Mouse (Mus musculus) cerebellum, postnatal 4 days (tissue): ENCODE data around the gene Ache.
A peak's percentile ranks its signal among the peaks of the same experiment; 100 is the strongest.

Experiments used
- DNase-seq, 2 experiments: peaks; one replicate each; pipeline ENCODE4 v3.0.0; 2022; ENCODE audit warnings: low spot score in 2 of 2, mixed read lengths in 1 of 2

Ache gene

GRCm38 (mm10) chr5:137295296-137295695 lies 8.0 kb downstream of the Ache start:
- no peak for DNase-seq

- no peak for DNase-seq
These were observed 8.4 kb downstream of the Ache start for GRCm38 (mm10) chr5:137295712-137296111.

DNA sequence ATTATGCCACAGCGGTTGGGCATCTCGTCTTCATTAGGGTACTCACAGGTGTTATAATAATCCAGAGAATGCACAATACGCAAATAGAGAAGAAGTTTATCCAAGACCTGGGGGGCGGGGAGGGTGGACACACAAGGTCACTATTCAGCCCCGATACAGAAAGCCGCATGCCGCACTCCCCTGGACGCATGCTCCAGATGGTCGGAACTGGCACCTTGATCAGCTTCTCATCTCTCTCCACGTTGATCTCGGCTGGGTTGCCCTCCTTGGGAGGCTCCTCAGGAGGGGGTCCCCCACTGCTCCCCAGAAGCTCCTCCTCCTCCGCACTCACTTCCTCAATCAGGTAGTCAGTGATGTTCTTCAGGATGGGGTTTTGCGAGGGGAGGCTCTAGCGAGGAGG lies 9.8 kb downstream of the Ache start:
- no peak for DNase-seq

GRCm38 (mm10) chr5:137299240-137299639 lies 11.9 kb downstream of the Ache start:
- DNase-seq = no peak

- no peak for DNase-seq
These were observed 13.9 kb downstream of the Ache start for GRCm38 (mm10) chr5:137301253-137301652.

DNA sequence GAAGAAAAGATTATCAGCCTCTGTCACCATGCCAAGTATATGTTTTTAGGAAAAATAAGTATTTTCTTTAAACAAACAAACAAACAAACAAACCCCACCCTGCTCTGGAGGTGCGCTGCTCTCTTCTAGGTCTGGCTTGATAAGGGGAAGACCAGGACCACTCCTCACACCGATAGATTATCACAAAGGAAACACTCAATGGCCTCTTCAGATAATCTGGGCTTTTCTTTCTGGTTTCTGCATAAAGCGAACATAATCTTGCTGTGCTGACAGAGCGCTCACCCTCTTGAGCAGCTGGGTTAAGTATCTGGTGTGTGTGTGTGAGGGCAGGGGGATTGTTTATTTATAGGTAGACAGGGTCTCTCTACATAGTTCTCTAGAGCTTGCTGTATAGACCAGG lies 16.3 kb downstream of the Ache start:
- no peak for DNase-seq

DNA sequence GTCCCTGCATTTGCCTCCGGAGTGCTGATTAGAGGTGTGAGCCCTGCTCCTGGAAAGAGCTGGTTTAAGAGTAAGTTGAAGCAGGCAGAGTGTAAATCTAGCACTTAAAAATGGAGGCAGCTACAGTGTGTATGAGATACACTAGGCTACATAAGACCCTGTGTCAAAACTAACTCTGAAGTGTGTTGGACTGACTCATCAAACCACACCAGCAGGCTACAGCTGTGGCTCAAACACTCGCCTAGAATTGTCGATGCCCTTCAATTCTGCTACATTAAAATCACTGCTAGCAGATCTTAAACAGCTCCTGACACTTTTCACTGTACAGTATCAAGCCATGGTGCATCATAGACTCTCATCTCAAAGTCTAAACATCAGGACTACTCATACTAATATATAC lies 16.8 kb downstream of the Ache start:
- DNase-seq = no peak

DNA sequence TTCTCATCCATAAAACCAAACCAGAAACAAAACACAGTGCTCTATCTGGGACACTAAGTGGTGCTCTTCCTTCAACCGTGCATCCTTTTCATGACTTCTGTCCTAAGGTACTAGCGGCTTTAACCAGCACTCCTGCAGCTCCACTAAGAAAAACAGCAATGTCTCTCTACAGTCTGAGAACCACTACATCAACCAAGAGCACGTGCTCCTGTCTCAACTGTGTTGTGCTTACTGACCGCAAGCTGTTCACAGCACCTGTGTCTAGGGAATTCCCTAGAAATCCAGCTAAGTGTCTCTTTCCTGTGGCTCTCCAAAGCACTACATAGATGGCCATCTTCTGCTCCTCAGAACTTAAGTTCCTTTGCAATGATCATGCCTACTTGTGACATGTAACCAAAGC lies 17.5 kb downstream of the Ache start:
- DNase-seq = no peak

DNA sequence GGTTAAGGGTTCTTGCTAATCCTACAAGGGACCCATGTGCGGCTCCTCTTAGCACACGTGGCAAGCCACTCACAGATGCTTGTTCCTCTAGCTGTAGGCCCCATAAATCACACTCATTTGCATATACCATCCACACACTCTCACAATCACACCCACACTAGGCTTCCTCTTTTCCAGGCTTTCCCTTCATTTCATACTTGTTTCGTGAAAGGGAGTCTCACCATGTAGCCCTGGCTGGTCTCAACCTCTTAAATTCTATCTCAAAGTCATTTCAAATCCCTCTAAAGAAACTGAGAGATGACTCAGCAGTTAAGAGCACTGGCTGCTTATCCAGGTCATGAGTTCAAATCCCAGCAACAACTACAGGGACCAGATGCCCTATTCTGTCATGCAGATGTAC lies 18.5 kb downstream of the Ache start:
- no peak for DNase-seq

DNA sequence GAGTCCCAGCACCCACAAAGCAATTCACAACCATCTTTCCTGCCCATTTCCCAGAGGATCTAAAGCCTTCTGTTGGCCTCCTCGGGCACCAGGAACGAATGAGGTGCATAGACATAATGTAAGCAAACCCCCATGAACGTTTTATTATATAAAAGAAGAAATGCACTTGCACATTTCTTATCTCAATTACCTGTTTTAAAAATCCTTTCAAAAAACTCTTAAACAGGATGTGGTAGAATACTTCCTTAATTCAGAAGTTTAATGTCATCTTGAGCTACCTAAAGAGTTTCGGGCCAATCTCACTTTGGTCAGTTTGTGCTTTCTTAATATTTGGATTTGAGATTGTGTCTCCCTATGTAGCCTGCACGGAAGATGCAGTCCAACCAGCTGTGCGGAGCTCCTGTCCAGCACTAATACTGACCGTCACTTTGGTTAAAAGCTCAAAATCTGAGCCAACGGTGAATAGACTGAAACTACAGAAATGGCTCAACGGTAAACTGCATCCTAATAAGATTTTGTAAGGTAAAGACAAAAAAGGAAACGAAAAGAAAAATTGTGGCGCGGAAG lies 19.2 kb downstream of the Ache start:
- DNase-seq = no peak

- peak; percentile 78 to 88 for DNase-seq
These were observed 20.0 kb downstream of the Ache start, which contains the start of gene Srrt for GRCm38 (mm10) chr5:137307071-137307912. Gene Srrt, minus strand, starts transcription at chr5:137307674.

DNA sequence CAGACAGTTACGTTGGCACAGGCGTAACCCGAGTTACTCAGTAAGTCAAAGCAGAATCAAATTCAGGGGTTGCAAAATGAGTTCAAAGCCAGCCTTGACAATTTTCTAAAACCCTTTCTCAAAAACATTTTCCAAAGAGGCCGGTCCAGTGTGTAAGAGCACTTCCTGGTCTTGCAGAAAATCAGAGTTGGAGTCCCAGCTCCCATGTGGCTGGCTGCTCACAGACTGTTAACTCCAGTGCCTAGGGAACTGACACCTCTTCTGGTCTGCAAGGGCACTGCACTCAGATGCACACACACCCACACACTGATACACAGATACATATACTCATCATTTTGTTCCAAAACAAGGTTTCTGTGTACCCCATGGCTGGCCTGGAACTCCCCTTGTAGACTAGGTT lies 21.0 kb downstream of the Ache start:
- no peak for DNase-seq

GRCm38 (mm10) chr5:137313466-137314192 lies 26.3 kb downstream of the Ache start:
- no peak for DNase-seq

GRCm38 (mm10) chr5:137314193-137315083 lies 27.1 kb downstream of the Ache start, which contains the start of gene Trip6:
Gene Trip6, minus strand, starts transcription at chr5:137314404.
- DNase-seq = peak in 1 of 2 experiments; percentile 64

DNA sequence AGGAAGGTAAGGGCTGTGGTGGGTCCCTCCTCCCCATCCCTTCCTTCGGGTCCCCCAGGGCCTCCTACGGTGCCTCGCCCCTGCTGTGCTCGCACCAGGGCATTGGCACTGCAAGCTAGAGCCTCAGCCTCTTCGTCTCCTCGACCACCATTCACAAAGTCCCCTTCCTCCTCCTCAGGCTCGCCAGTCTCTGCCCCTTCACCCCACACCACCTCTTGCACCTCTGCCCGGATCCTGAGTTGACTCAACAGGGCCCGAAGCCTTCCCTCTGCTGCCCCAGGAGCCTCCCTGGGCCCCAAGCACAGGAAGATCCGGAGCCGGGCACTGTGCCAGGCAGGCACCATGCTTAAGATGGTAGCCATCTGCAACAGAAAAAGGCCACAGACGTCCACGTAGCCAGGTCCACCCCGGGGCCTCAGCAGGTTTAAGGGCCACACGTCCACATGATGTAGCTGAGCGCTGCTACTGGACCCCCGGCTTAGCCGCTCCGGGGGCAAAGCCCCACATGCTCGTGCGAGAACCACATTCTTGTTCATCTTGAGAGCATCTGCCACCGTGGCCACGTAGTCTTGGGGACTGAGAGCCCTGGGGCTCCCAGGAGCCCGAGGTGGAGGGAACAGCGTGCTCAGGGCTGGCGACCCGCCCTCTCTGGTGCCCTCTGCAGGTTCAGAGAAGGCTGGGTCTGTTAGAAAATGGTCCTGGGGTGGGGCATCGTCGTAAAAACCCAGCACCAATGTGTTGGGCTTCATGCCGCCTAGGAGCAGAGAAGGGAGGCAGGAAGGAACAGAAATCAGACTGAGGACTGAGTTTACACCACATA lies 28.0 kb downstream of the Ache start:
- DNase-seq = no peak

- no peak for DNase-seq
These were observed 30.0 kb downstream of the Ache start for GRCm38 (mm10) chr5:137317361-137317760.

- no peak for DNase-seq
These were observed 31.3 kb downstream of the Ache start for GRCm38 (mm10) chr5:137318570-137318969.

DNA sequence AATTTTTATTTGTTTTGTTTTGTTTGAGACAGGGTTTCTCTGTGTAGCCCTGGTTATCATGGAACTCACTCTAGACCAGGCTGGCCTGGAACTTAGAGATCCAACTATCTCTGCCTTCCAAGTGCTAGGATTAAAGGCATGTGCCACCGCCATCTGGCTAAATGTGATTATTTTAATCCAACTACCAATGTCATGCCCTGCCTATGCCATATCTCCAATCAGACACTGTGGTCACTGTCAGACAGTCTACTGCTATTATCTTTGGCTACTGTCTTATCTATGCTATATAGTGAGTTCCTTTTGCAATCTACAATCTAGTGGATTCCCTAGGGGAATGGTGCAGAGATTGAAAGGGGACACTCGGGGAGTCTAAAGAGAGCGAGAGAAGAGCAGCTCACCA lies 33.7 kb downstream of the Ache start:
- DNase-seq = no peak

DNA sequence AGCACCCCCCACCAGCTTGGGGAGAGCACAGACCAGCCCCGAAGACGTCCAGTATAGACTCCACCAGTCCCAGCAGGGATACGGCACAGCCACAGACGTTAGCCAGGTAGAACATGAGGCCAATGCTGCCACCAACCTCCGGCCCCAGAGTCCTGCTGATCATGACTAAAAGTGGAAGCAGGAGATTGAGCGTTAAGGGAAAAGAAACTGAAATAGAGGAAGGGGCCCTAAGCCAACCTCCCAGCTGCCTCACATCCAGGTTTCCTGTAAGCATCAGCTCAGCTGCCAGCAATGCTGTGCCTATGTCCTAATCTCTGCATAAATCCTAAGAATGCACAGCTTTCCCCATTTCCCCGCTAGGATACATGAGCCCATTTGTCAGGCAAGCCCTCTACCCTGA lies 43.6 kb downstream of the Ache start:
- DNase-seq = no peak

- no peak for DNase-seq
These were observed 45.7 kb downstream of the Ache start for GRCm38 (mm10) chr5:137332857-137333511.
